In the genomic region with DNA sequence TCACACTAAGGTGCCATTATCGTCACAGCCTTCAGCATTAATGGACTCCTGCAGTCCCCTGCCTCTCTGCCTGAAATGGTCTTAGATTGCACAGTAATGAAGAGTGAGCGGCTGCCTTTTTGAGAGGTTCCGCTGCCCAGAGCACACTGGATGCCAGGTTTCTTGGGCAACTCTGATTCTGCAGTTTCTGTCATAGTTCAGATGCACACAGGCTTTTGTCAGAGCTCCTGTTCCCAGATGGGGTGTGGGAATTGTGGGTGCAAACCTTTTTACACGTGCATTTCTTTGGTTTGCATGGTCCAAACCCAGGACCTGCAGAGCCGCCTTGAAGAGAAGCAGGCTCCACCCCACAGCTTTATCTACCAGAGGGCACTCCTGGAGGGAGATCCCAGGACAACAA, we compare ENCODE assay signal across 23 mouse cellular contexts. TPM values are rescaled to one million over a fixed set of nuclear protein-coding genes. Genes with fewer than 3 reads are reported as not detected.
DNase-seq lines count a peak whose midpoint lies in the region; ATAC-seq and TF ChIP-seq lines count a peak whose summit lies in the region.
"Had no signal": no experiment of that assay in that cellular context is flagged by ENCODE, and none has a peak within 500 bp of the region (broad histone marks: within the 10 kb centered on the region; RNA-seq: fewer than 3 reads in every experiment).

No protein-coding gene starts in this region.

- 38% methylated on average over 5 of the region's 5 CpGs for WGBS in heart, adult 2 months
- 49% methylated on average over 5 of the region's 5 CpGs for WGBS in lung, embryonic 16.5 days
- 19% methylated on average over 5 of the region's 5 CpGs for WGBS in heart, embryonic 13.5 days
- 37% methylated on average over 5 of the region's 5 CpGs for WGBS in limb, embryonic 10.5 days

- H3K79me2 ChIP-seq in heart, adult 2 months (replicated peaks; ENCODE audit: control insufficient read depth, insufficient read depth, low read length), result no peaks in the 10 kb centered on the region

- TF ChIP-seq POLR2A in heart, adult 2 months (IDR thresholded peaks at IDR 0.05; ENCODE audit: insufficient read depth, low read depth, low read length), result no peak

- ATAC-seq in lung, embryonic 16.5 days (ENCODE audit: low read depth), result no peak
- ATAC-seq in heart, embryonic 13.5 days (ENCODE audit: extremely low read depth, insufficient number of reproducible peaks, low FRiP score, low TSS enrichment), result no peak
- ATAC-seq: inflammation-experienced regulatory T-cells, adult 6 months; midbrain, embryonic 16.5 days had no signal

- no peak overlapping the region for H3K4me3 ChIP-seq in heart, adult 2 months
- no peak overlapping the region for H3K4me3 ChIP-seq in lung, embryonic 16.5 days (ENCODE audit: low read length)
- H3K4me3 ChIP-seq in heart, embryonic 13.5 days, result no peak overlapping the region
- no peak overlapping the region for H3K4me3 ChIP-seq in limb, embryonic 10.5 days
- H3K4me3 ChIP-seq: embryonic facial prominence, embryonic 12.5 days; limb, embryonic 13.5 days had no signal

- no peaks in the 10 kb centered on the region for H3K9me3 ChIP-seq in lung, embryonic 16.5 days (ENCODE audit: control insufficient read depth, low read length)
- no peaks in the 10 kb centered on the region for H3K9me3 ChIP-seq in heart, embryonic 13.5 days
- H3K9me3 ChIP-seq in limb, embryonic 10.5 days (replicated peaks), result no peaks in the 10 kb centered on the region
- H3K9me3 ChIP-seq: embryonic facial prominence, embryonic 12.5 days; limb, embryonic 13.5 days had no signal

- intact Hi-C loops in heart, adult 2 months (cut with DNase I), result loop anchor here (2.0 to 5.0 kb wide), 2 partner anchors 19 to 207 kb away; a partner anchor contains a TSS

- H3K27ac ChIP-seq in heart, adult 2 months, result peak overlapping the region; percentile 59
- peak overlapping the region; percentile 18; the same call in 1 of the 2 replicates for H3K27ac ChIP-seq in lung, embryonic 16.5 days (ENCODE audit: low read length)
- peak overlapping the region; percentile 95 for H3K27ac ChIP-seq in heart, embryonic 13.5 days (replicated peaks)
- 0 out of 2 replicates have a peak overlapping the region, but pooled peaks have one; percentile 25 for H3K27ac ChIP-seq in limb, embryonic 10.5 days
- H3K27ac ChIP-seq: embryonic facial prominence, embryonic 12.5 days; hindbrain, embryonic 14.5 days; kidney, postnatal 0 days; limb, embryonic 13.5 days; liver, embryonic 14.5 days had no signal

- peaks cover 17% of the 10 kb centered on the region for H3K4me1 ChIP-seq in heart, adult 2 months (ENCODE audit: control insufficient read depth, insufficient read depth, low read length)
- H3K4me1 ChIP-seq in lung, embryonic 16.5 days (replicated peaks; ENCODE audit: control insufficient read depth, insufficient read depth, low read length), result peaks cover 39% of the 10 kb centered on the region
- H3K4me1 ChIP-seq in heart, embryonic 13.5 days, result peaks cover 90% of the 10 kb centered on the region
- peaks cover 28% of the 10 kb centered on the region for H3K4me1 ChIP-seq in limb, embryonic 10.5 days

- H3K4me2 ChIP-seq in lung, embryonic 16.5 days (ENCODE audit: low read depth, low read length), result no peak overlapping the region
- H3K4me2 ChIP-seq in heart, embryonic 13.5 days, result peak overlapping the region; percentile 51
- H3K4me2 ChIP-seq: embryonic facial prominence, embryonic 12.5 days; hindbrain, embryonic 14.5 days; limb, embryonic 13.5 days had no signal

- TF ChIP-seq EP300 in heart, adult 2 months (IDR thresholded peaks at IDR 0.05; ENCODE audit: insufficient read depth, low read depth, low read length), result no peak

- H3K27me3 ChIP-seq in heart, adult 2 months (ENCODE audit: control insufficient read depth, insufficient read depth, low read length), result no peaks in the 10 kb centered on the region
- no peaks in the 10 kb centered on the region for H3K27me3 ChIP-seq in lung, embryonic 16.5 days (ENCODE audit: control insufficient read depth, insufficient read depth, low read depth, low read length)
- no peaks in the 10 kb centered on the region for H3K27me3 ChIP-seq in heart, embryonic 13.5 days (replicated peaks)
- H3K27me3 ChIP-seq in limb, embryonic 10.5 days (ENCODE audit: low read depth, poor library complexity, severe bottlenecking), result no peaks in the 10 kb centered on the region
- H3K27me3 ChIP-seq: embryonic facial prominence, embryonic 12.5 days; limb, embryonic 13.5 days had no signal

- no peaks in the 10 kb centered on the region; the same call in none of the 2 replicates for H3K36me3 ChIP-seq in heart, adult 2 months (ENCODE audit: control insufficient read depth, insufficient read depth, low read length)
- no peaks in the 10 kb centered on the region for H3K36me3 ChIP-seq in lung, embryonic 16.5 days (ENCODE audit: control insufficient read depth, insufficient read depth, low read length)
- peaks cover 2% of the 10 kb centered on the region; the same call in 1 of the 2 replicates for H3K36me3 ChIP-seq in heart, embryonic 13.5 days
- no peaks in the 10 kb centered on the region for H3K36me3 ChIP-seq in limb, embryonic 10.5 days
- H3K36me3 ChIP-seq: limb, embryonic 13.5 days had no signal

- H3K9ac ChIP-seq in heart, adult 2 months (ENCODE audit: low read depth, low read length), result no peak overlapping the region
- no peak overlapping the region for H3K9ac ChIP-seq in lung, embryonic 16.5 days (ENCODE audit: low read length)
- peak overlapping the region; percentile 56 for H3K9ac ChIP-seq in heart, embryonic 13.5 days
- H3K9ac ChIP-seq: embryonic facial prominence, embryonic 12.5 days; hindbrain, embryonic 14.5 days; limb, embryonic 13.5 days; liver, embryonic 14.5 days had no signal

- DNase-seq in heart, adult 2 months, result peak in 1 of 2 experiments; percentile 26
- DNase-seq in heart, postnatal 4 days, result no peak
- no peak for DNase-seq in lung, adult 18-20 months
- DNase-seq in limb, embryonic 10.5 days (ENCODE audit: low spot score), result no peak
- no peak for DNase-seq in layer of hippocampus, adult 9-11 months
- DNase-seq in cerebellum, adult 18-20 months, result no peak
- DNase-seq: cerebellum, adult 2 months; cerebellum, postnatal 25 days; gastrocnemius, postnatal 25 days; kidney, adult 2 months; right cerebral cortex, adult 18-20 months; thymus, adult 2 months; thymus, postnatal 4 days had no signal

- TF ChIP-seq CTCF in heart, adult 2 months (IDR thresholded peaks at IDR 0.05), result no peak

RNA-seq across cellular contexts. Expression of a gene that starts 19.3 kb away (rescaled TPM):
- total RNA-seq in heart, adult 2 months (2021), result 100 to 1,000 TPM; 169 to 195 TPM
- 39.5 and 67.4 TPM in 2 replicates for polyA plus RNA-seq in heart, adult 2 months (2012; rRNA removed)
- 100 to 1,000 TPM; 180 to 186 TPM for total RNA-seq in heart, postnatal 4 days (2021)
- polyA plus RNA-seq in lung, embryonic 16.5 days (2015; fragmentation: Nextera tagmentation; extraction: Ambion mirVana), result 20.1 and 22.5 TPM in 2 replicates
- 25.2 and 29.3 TPM in 2 replicates for polyA plus RNA-seq in heart, embryonic 13.5 days (2015; fragmentation: Nextera tagmentation; extraction: Ambion mirVana)
- polyA plus RNA-seq in limb, embryonic 10.5 days (2016; fragmentation: Nextera tagmentation; extraction: Ambion mirVana), result 12.7 and 17.3 TPM in 2 replicates
- total RNA-seq: megakaryocyte progenitor cell, adult 5-6 weeks had no signal

Comparison
In these comparisons a context has a peak if more than half of its experiments do, and no peak if none do; other contexts are left out.
1. H3K27ac ChIP-seq: peak in every context shown above with its lines; median percentile 95 in heart, embryonic 13.5 days; 59 in heart, adult 2 months; 25 in limb, embryonic 10.5 days; 18 in lung, embryonic 16.5 days.